Mouse (Mus musculus) embryonic fibroblast, embryonic 13.5 days (primary cell): ENCODE results near the gene 1700029H14Rik.

Experiments used
- CTCF ChIP-seq: IDR thresholded peaks from 2 replicates; pipeline ENCODE4 v1.5.1; 2011; ENCODE audit warnings: mild to moderate bottlenecking, control low read depth, low read length, moderate library complexity, borderline replicate concordance; ENCODE audit not compliant: insufficient read depth
- POLR2A ChIP-seq: IDR thresholded peaks from 2 replicates; pipeline ENCODE4 v1.6.1; 2011; ENCODE audit warnings: low read depth, mild to moderate bottlenecking, control low read depth, low read length, moderate library complexity

DNA sequence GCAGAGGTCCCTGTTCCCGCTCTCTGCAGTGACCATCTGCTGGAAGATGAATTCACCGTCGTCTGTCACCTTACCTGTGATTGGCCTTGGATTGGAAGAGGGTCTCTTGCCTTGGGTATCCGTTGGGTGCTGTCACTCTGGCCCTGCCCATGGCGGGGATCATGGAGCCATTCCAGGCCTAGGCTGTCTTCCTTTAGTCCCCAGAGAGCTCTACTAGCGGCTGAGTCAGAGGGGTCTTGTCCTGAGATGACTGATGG, 10.8 kb downstream of the 1700029H14Rik start:
- TF ChIP-seq CTCF (no peak), POLR2A (no peak)
